In genomic region chr19:33761287-33762086, GRCm38 (mm10) we compare ENCODE assay signal across 9 mouse cellular contexts. TPM values are rescaled to one million over a fixed set of nuclear protein-coding genes. Genes with fewer than 3 reads are reported as not detected.
DNase-seq lines count a peak whose midpoint lies in the region; ATAC-seq lines count a peak whose summit lies in the region.
"Not testable (repeated sequence)": the region's sequence is repeated elsewhere in the genome, so short reads cannot be mapped to it uniquely, and the experiment has no call there.
"Had no signal": no experiment of that assay in that cellular context is flagged by ENCODE, and none has a peak within 500 bp of the region (broad histone marks: within the 10 kb centered on the region; RNA-seq: fewer than 3 reads in every experiment).

TSS of gene Lipo3 (minus strand) at chr19:33761951.

- H3K4me3 ChIP-seq in embryonic facial prominence, embryonic 12.5 days = not testable (repeated sequence)

- ATAC-seq in embryonic facial prominence, embryonic 12.5 days (ENCODE audit: insufficient number of reproducible peaks, insufficient read depth, low FRiP score, low TSS enrichment) = peak; percentile 81
- peak; percentile 85 for ATAC-seq in megakaryocyte progenitor cell, adult 5-6 weeks (replicated peaks; ENCODE audit: poor library complexity)

- H3K36me3 ChIP-seq in embryonic facial prominence, embryonic 12.5 days = not testable (repeated sequence)

- WGBS in embryonic facial prominence, embryonic 12.5 days = 29% methylated on average over 13 of the region's 41 CpGs

- not testable (repeated sequence) for H3K9me3 ChIP-seq in embryonic facial prominence, embryonic 12.5 days

- not testable (repeated sequence) for H3K9ac ChIP-seq in embryonic facial prominence, embryonic 12.5 days

- intact Hi-C loops in left cerebral cortex, postnatal 36 days (cut with DNase I) = loop anchor here (10.0 kb wide), 1 partner anchor 177 kb away; no protein-coding TSS in a partner anchor

- DNase-seq in adrenal gland, postnatal 14 days = peak; percentile 57
- DNase-seq in heart, adult 8-10 months (ENCODE audit: low spot score) = peak; percentile 5
- peak; percentile 11 for DNase-seq in kidney, adult 11 months
- DNase-seq in left cerebral cortex, postnatal 36 days (ENCODE audit: low spot score in 2 of 2) = peak; percentile 17 to 20
- peak; percentile 17 for DNase-seq in right cerebral cortex, postnatal 14 days
- DNase-seq in urinary bladder, postnatal 36 days (ENCODE audit: low spot score in 2 of 2) = peak; percentile 0 to 13

- peak within 1 kb of the TSS; percentile 37 for H3K4me2 ChIP-seq in embryonic facial prominence, embryonic 12.5 days (replicated peaks)

- not testable (repeated sequence) for H3K4me1 ChIP-seq in embryonic facial prominence, embryonic 12.5 days

- H3K27me3 ChIP-seq in embryonic facial prominence, embryonic 12.5 days = not testable (repeated sequence)

- H3K27ac ChIP-seq in embryonic facial prominence, embryonic 12.5 days = not testable (repeated sequence)

RNA-seq across cellular contexts. Expression of gene Lipo3, which starts in this region (rescaled TPM):
- total RNA-seq in adrenal gland, postnatal 14 days (2021) = 11.1 and 12.5 TPM in 2 replicates
- polyA plus RNA-seq in embryonic facial prominence, embryonic 12.5 days (2016; fragmentation: Nextera tagmentation; extraction: Ambion mirVana) = 9.4 and 11.0 TPM in 2 replicates
- 1 to 10 TPM; 7.6 to 8.5 (median 7.9) TPM for total RNA-seq in heart, adult 8-10 months (2022)
- 1 to 10 TPM; 4.6 to 5.1 TPM for total RNA-seq in left cerebral cortex, postnatal 36 days (2021)
- 19.9 and 21.1 TPM in 2 replicates for total RNA-seq in megakaryocyte progenitor cell, adult 5-6 weeks (2015)
- total RNA-seq in megakaryocyte progenitor cell, adult 5-6 weeks (2017) = 9.7 and 9.9 TPM in 2 replicates
- polyA plus RNA-seq: myocyte had no signal

Comparison
In these comparisons a context has a peak if more than half of its experiments do, and no peak if none do; other contexts are left out.
1. DNase-seq: peak in every context shown above with its lines; median percentile 57 in adrenal gland, postnatal 14 days; 18 in left cerebral cortex, postnatal 36 days; 17 in right cerebral cortex, postnatal 14 days; 11 in kidney, adult 11 months; 6 in urinary bladder, postnatal 36 days; 5 in heart, adult 8-10 months.